In the genomic region with DNA sequence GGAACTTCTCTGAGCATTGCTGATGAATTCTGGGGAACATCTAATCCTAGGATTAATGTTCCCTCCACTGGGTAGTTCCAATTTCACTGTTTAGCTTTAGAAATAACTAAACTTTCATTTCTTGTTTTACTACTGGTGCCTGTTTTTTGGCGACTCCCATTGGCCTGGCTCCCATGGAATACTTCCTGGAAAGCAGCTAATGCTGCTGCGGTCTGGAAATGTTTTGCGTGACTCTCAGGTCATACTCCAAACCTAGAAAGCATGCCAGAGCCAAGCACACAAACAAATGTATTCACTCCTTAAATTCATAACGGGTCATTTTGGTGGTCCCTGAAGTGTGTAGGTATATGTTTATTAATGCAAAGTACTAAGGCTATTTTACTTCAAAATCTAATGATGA, we compare ENCODE assay signal across 15 mouse cellular contexts.
DNase-seq lines count a peak whose midpoint lies in the region; ATAC-seq and TF ChIP-seq lines count a peak whose summit lies in the region.
"Had no signal": no experiment of that assay in that cellular context is flagged by ENCODE, and none has a peak within 500 bp of the region (broad histone marks: within the 10 kb centered on the region; RNA-seq: fewer than 3 reads in every experiment).

No protein-coding gene starts in this region.

- H3K27ac ChIP-seq in kidney, postnatal 0 days = no peak overlapping the region
- H3K27ac ChIP-seq: embryonic facial prominence, embryonic 15.5 days; hindbrain, embryonic 13.5 days; neural tube, embryonic 12.5 days had no signal

- TF ChIP-seq CTCF in kidney, postnatal 0 days (IDR thresholded peaks at IDR 0.05; ENCODE audit: low read depth) = no peak

- H3K9me3 ChIP-seq in kidney, postnatal 0 days (replicated peaks; ENCODE audit: low read length) = no peaks in the 10 kb centered on the region
- H3K9me3 ChIP-seq: embryonic facial prominence, embryonic 15.5 days; hindbrain, embryonic 13.5 days; neural tube, embryonic 12.5 days had no signal

- no peaks in the 10 kb centered on the region for H3K36me3 ChIP-seq in kidney, postnatal 0 days (ENCODE audit: insufficient read depth, low read length)
- H3K36me3 ChIP-seq: embryonic facial prominence, embryonic 15.5 days; hindbrain, embryonic 13.5 days; neural tube, embryonic 12.5 days had no signal

- intact Hi-C loops in heart, postnatal 10 days (cut with DNase I) = no loop called here

- H3K9ac ChIP-seq in kidney, postnatal 0 days (ENCODE audit: low read depth, low read length) = no peak overlapping the region
- H3K9ac ChIP-seq: embryonic facial prominence, embryonic 15.5 days; hindbrain, embryonic 13.5 days; neural tube, embryonic 12.5 days had no signal

- no peaks in the 10 kb centered on the region for H3K4me1 ChIP-seq in kidney, postnatal 0 days (replicated peaks; ENCODE audit: insufficient read depth, low read length)
- H3K4me1 ChIP-seq: embryonic facial prominence, embryonic 15.5 days; hindbrain, embryonic 13.5 days; neural tube, embryonic 12.5 days had no signal

- ATAC-seq in cerebellum, adult (ENCODE audit: insufficient number of reproducible peaks, low FRiP score, low TSS enrichment) = no peak
- no peak for ATAC-seq in kidney, postnatal 0 days (replicated peaks; ENCODE audit: low FRiP score, low read depth)
- ATAC-seq: forebrain, embryonic 14.5 days had no signal

- 61% methylated on average over 4 of the region's 4 CpGs for WGBS in kidney, postnatal 0 days

- no peaks in the 10 kb centered on the region for H3K27me3 ChIP-seq in kidney, postnatal 0 days (ENCODE audit: insufficient read depth, low read length)
- H3K27me3 ChIP-seq: embryonic facial prominence, embryonic 15.5 days; hindbrain, embryonic 13.5 days; neural tube, embryonic 12.5 days had no signal

- no peak overlapping the region for H3K4me3 ChIP-seq in kidney, postnatal 0 days (replicated peaks; ENCODE audit: low read depth, low read length)
- H3K4me3 ChIP-seq: embryonic facial prominence, embryonic 15.5 days; hindbrain, embryonic 13.5 days; neural tube, embryonic 12.5 days had no signal

- H3K4me2 ChIP-seq in kidney, postnatal 0 days (ENCODE audit: low read length) = no peak overlapping the region
- H3K4me2 ChIP-seq: embryonic facial prominence, embryonic 15.5 days; hindbrain, embryonic 13.5 days; neural tube, embryonic 12.5 days had no signal

- DNase-seq in cerebellum, postnatal 14 days = peak; percentile 8 to 31
- DNase-seq in kidney, postnatal 0 days (ENCODE audit: low spot score) = peak; percentile 50
- no peak for DNase-seq in kidney, adult 11 months
- DNase-seq in NIH3T3 (ENCODE audit: low read depth) = peak; percentile 36
- peak; percentile 26 to 35 for DNase-seq in heart, postnatal 10 days
- no peak for DNase-seq in retina, embryonic 14.5 days (ENCODE audit: low spot score)
- DNase-seq in frontal cortex, postnatal 36 days (ENCODE audit: low spot score in 2 of 2) = no peak
- DNase-seq: adrenal gland, postnatal 25 days; lung, adult 2 months; thymus, postnatal 36 days had no signal

Comparison
In these comparisons a context has a peak if more than half of its experiments do, and no peak if none do; other contexts are left out.
1. DNase-seq: peak in cerebellum, postnatal 14 days (2 of 2), kidney, postnatal 0 days (single experiment), NIH3T3 (single experiment) and heart, postnatal 10 days (2 of 2); none in kidney, adult 11 months (single experiment), retina, embryonic 14.5 days (single experiment) and frontal cortex, postnatal 36 days (0 of 2).